Mouse (Mus musculus) olfactory bulb, adult 2 months (tissue): ENCODE data around the gene Usp34.

Source experiments
- CTCF ChIP-seq: fragments of 200-500 bp; IDR thresholded peaks from 2 replicates; pipeline ENCODE4 v1.5.1; 2012; ENCODE audit warnings: low read depth, mild to moderate bottlenecking, low read length, moderate library complexity; ENCODE audit not compliant: insufficient read depth
- POLR2A ChIP-seq: fragments of 200-500 bp; IDR thresholded peaks from 2 replicates; pipeline ENCODE4 v1.6.1; 2012; ENCODE audit warnings: mild to moderate bottlenecking, low read depth, low read length, moderate library complexity; ENCODE audit not compliant: insufficient read depth

- TF ChIP-seq CTCF (no peak), POLR2A (no peak)
These were observed 57.7 kb downstream of the Usp34 start for GRCm38 (mm10) chr11:23364348-23364747.
